Mouse (Mus musculus) kidney, adult 2 months (tissue): ENCODE measurements around the gene Rita1. TPM values are rescaled to one million over a fixed set of nuclear protein-coding genes. Genes with fewer than 3 reads are reported as not detected.

ENCODE experiments used
- DNase-seq: peaks from one replicate; pipeline ENCODE4 v3.0.0; 2021
- H3K27ac ChIP-seq: fragments of 200-500 bp; 2 replicates; pipeline ENCODE4 v1.5.1; 2012; ENCODE audit warnings: low read depth, low read length, control low read depth, inconsistent platforms; ENCODE audit not compliant: insufficient read depth
- H3K27me3 ChIP-seq: fragments of 200-500 bp; replicated peaks from 2 replicates; pipeline ENCODE4 v1.6.1; 2012; ENCODE audit warnings: mild to moderate bottlenecking, moderate library complexity, low read length, inconsistent platforms; ENCODE audit not compliant: control insufficient read depth, insufficient read depth
- H3K36me3 ChIP-seq: fragments of 200-500 bp; 2 replicates; pipeline ENCODE4 v1.6.1; 2012; ENCODE audit warnings: mild to moderate bottlenecking, moderate library complexity, low read length, inconsistent platforms; ENCODE audit not compliant: control insufficient read depth, insufficient read depth
- H3K4me1 ChIP-seq: fragments of 200-500 bp; 2 replicates; pipeline ENCODE4 v1.6.1; 2011; ENCODE audit warnings: low read length; ENCODE audit not compliant: control insufficient read depth, insufficient read depth
- H3K4me3 ChIP-seq: fragments of 200-500 bp; 2 replicates; pipeline ENCODE4 v1.5.1; 2011; ENCODE audit warnings: mild to moderate bottlenecking, low read depth, low read length, control low read depth; ENCODE audit not compliant: insufficient read depth
- CTCF ChIP-seq: fragments of 200-500 bp; conservative IDR thresholded peaks from 2 replicates; pipeline ENCODE4 v1.5.1; 2011; ENCODE audit warnings: low read depth, mild to moderate bottlenecking, control low read depth, low read length, moderate library complexity, mixed read lengths; ENCODE audit not compliant: insufficient read depth, insufficient read length
- POLR2A ChIP-seq: fragments of 200-500 bp; IDR thresholded peaks from one replicate; pipeline ENCODE4 v1.6.1; 2011; ENCODE audit warnings: low read depth, low read length, control low read depth
- WGBS: fragments of 180-500 bp; shearing (Covaris S2); methylation state at CpG from one replicate; pipeline ENCODE4 v1.1.7; 2018; 5-methylcytosine and 5-hydroxymethylcytosine counted together
- polyA plus RNA-seq: library from polyadenylated mRNA; depleted of rRNA; stranded (reverse); fragments of >200 nt; gene quantifications from 2 replicates; pipeline ENCODE4 v1.2.3, GENCODE M21; 2012

Rita1 gene
- polyA plus RNA-seq, 1 experiment = 25.2 TPM

GRCm38 (mm10) chr5:120620375-120621077 is 8.1 kb upstream of the Rita1 start:
- 0 out of 2 replicates have a peak, but pooled peaks cover 3% of the 10 kb centered on the region for H3K4me1 ChIP-seq
- H3K36me3 ChIP-seq = peaks cover 2% of the 10 kb centered on the region
- H3K27me3 ChIP-seq = no peaks in the 10 kb centered on the region
- H3K4me3 ChIP-seq = no peak overlapping the region
- TF ChIP-seq CTCF (peak; percentile 93), POLR2A (no peak)
- peak overlapping the region; percentile 22; the same call in 1 of the 2 replicates for H3K27ac ChIP-seq
- DNase-seq = peak; percentile 80
- 68% methylated on average over 18 of the region's 18 CpGs for WGBS

GRCm38 (mm10) chr5:120619201-120619600 is 6.8 kb upstream of the Rita1 start:
- Histone ChIP-seq H3K36me3 (no peaks in the 10 kb centered on the region; the same call in none of the 2 replicates), H3K4me3 (no peak overlapping the region), H3K27me3 (no peaks in the 10 kb centered on the region), H3K4me1 (0 out of 2 replicates have a peak, but pooled peaks cover 3% of the 10 kb centered on the region), H3K27ac (no peak overlapping the region)
- DNase-seq = peak; percentile 47
- TF ChIP-seq CTCF = peak; percentile 89
- TF ChIP-seq POLR2A = no peak
- 27% methylated on average over 5 of the region's 5 CpGs for WGBS

GRCm38 (mm10) chr5:120618778-120619177 is 6.4 kb upstream of the Rita1 start:
- H3K4me3 ChIP-seq = no peak overlapping the region
- H3K27me3 ChIP-seq = no peaks in the 10 kb centered on the region
- TF ChIP-seq POLR2A (no peak), CTCF (no peak)
- DNase-seq = no peak
- no peaks in the 10 kb centered on the region; the same call in none of the 2 replicates for H3K36me3 ChIP-seq
- 89% methylated on average over 12 of the region's 12 CpGs for WGBS
- no peak overlapping the region for H3K27ac ChIP-seq
- H3K4me1 ChIP-seq = 0 out of 2 replicates have a peak, but pooled peaks cover 3% of the 10 kb centered on the region

GRCm38 (mm10) chr5:120615903-120616302 is 3.5 kb upstream of the Rita1 start:
- DNase-seq = no peak
- WGBS = 99% methylated on average over 4 of the region's 4 CpGs
- no peaks in the 10 kb centered on the region; the same call in 1 of the 2 replicates for H3K36me3 ChIP-seq
- H3K27me3 ChIP-seq = no peaks in the 10 kb centered on the region
- peaks cover 7% of the 10 kb centered on the region; the same call in 1 of the 2 replicates for H3K4me1 ChIP-seq
- no peak overlapping the region for H3K27ac ChIP-seq
- TF ChIP-seq POLR2A (no peak), CTCF (peak; percentile 45)
- H3K4me3 ChIP-seq = no peak overlapping the region

DNA sequence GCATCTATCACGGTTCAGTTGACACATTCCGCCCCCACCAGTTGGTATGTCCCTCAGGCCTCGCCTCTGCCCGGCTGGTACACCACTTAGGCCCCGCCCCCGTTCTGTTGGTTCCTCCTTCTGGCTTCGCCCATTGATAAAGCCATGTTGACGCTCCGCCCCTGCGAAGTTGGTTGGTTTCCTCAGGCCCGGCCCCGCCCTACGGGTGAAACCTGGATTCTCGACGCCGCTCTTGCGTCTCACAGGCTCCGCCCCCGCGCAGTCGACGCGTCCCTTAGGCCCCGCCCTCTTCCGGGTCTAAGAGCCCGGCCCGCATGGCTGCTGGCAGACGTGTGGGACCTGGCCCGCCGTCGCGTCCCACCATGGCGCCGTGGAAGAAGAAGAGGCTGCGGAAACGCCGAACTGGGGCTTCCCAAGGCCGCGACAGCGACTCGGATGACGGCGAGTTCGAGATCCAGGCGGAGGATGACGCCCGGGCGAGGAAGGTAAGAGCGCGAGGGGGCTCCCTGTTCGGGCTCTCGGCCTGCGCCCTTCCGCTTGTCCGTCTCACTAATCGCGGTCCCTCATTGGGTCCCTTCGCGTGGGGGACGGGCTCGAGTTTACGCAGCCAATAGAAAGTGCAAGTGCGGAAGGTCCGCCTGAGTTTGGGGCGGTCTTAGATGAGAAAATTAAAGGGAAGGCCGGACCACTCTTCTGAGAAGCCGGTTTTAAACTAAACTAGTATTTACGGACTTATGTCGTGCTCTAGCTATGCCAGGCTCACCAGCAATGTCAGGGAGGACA is 624 bp upstream of the Rita1 start:
- peak; percentile 100 for DNase-seq
- under 1% methylated on average over 69 of the region's 69 CpGs for WGBS
- Histone ChIP-seq H3K27ac (peak overlapping the region; percentile 97), H3K27me3 (no peaks in the 10 kb centered on the region), H3K4me3 (peak overlapping the region; percentile 72), H3K4me1 (peaks cover 9% of the 10 kb centered on the region; the same call in 1 of the 2 replicates), H3K36me3 (no peaks in the 10 kb centered on the region)
- TF ChIP-seq CTCF (no peak), POLR2A (peak; percentile 20)

DNA sequence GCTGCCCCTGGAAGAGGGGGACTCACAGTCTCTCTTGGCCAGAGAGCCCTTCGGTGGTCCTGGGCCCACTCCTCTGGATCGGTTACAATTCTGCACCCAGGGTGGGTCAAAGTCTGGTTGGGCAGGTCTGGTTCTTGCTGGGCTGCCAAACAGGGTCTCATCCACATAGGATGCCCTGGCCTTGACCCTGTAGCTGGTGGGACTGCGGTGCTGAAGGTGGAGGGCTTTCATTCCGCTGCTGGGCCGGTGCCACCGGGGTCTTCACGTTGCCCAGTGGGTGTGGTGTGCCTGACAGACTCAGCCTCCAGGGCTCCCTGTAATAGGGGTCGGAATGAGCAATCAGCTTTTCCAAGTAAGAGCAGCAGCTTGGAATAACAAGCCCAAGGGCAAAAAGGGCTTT is 973 bp downstream of the Rita1 start:
- no peak for DNase-seq

More for the DNA sequence above, 973 bp downstream of the Rita1 start:
- H3K27ac ChIP-seq = peak overlapping the region; percentile 26; the same call in 1 of the 2 replicates
- TF ChIP-seq CTCF = no peak
- no peak for TF ChIP-seq POLR2A
- 36% methylated on average over 8 of the region's 8 CpGs for WGBS
- H3K4me3 ChIP-seq = peak overlapping the region; percentile 55
- H3K36me3 ChIP-seq = no peaks in the 10 kb centered on the region
- H3K4me1 ChIP-seq = peaks cover 9% of the 10 kb centered on the region; the same call in 1 of the 2 replicates
- no peaks in the 10 kb centered on the region for H3K27me3 ChIP-seq
